Mouse (Mus musculus) liver, embryonic 14.5 days (tissue): ENCODE measurements around the gene Lyl1.

Experiments
- CTCF ChIP-seq: IDR thresholded peaks from 2 replicates; pipeline ENCODE4 v1.5.1; 2016; ENCODE audit warnings: antibody characterized with exemption, low read depth, control low read depth
- EP300 ChIP-seq: IDR thresholded peaks from 2 replicates; pipeline ENCODE4 v1.6.1; 2016; ENCODE audit warnings: antibody characterized with exemption, low read depth

GRCm38 (mm10) chr8:84687003-84687704, 14.1 kb upstream of the Lyl1 start:
- no peak for TF ChIP-seq EP300
- TF ChIP-seq CTCF = peak; percentile 33
